Mouse (Mus musculus): ENCODE results near the gene Myo3b.

- TF ChIP-seq CTCF (IDR thresholded peaks at IDR 0.05; ENCODE audit: extremely low read depth, insufficient read length, insufficient replicate concordance, low read depth, low read length) (no peak), POLR2A (IDR thresholded peaks at IDR 0.05; ENCODE audit: low read depth, low read length) (no peak)
Observed at GRCm38 (mm10) chr2:70155226-70155836, 116.4 kb downstream of the Myo3b start.
